Mouse (Mus musculus): ENCODE measurements around the gene Fhl2.
"Not testable (repeated sequence)": the region's sequence is repeated elsewhere in the genome, so short reads cannot be mapped to it uniquely, and the experiment has no call there.

The Fhl2 gene

GRCm38 (mm10) chr1:43193423-43193822 lies 3.4 kb downstream of the Fhl2 start:
- in situ Hi-C loops (cut with MboI, MseI), result no loop called here

- in situ Hi-C loops (cut with MboI, MseI), result no loop called here
Observed at GRCm38 (mm10) chr1:43192471-43192870, 4.3 kb downstream of the Fhl2 start.

GRCm38 (mm10) chr1:43191078-43191477 lies 5.7 kb downstream of the Fhl2 start:
- in situ Hi-C loops (cut with MboI, MseI), result no loop called here

GRCm38 (mm10) chr1:43188893-43189292 lies 7.9 kb downstream of the Fhl2 start:
- in situ Hi-C loops (cut with MboI, MseI), result not testable (repeated sequence)

DNA sequence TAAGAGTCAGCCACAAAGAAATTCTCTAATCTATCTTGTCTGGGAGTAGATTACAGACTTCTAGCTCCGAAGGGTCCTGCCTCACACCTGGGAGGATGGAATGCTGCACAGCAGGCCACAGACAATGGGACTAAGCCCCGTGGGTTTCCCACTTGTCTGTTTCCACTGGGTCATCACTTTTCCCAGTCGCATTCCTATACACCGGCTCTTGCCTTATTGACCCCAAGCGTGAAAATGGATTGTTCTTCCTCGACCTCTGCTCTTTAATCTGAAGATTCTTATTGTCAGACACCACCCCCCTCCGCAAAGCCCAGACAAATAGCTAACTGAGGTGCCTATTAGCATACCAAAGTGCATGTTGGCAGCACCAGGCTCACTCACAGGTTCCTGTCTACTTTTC lies 10.4 kb downstream of the Fhl2 start:
- in situ Hi-C loops (cut with MboI, MseI), result no loop called here

- in situ Hi-C loops (cut with MboI, MseI), result no loop called here
Observed at GRCm38 (mm10) chr1:43180912-43181311, 15.9 kb downstream of the Fhl2 start.

DNA sequence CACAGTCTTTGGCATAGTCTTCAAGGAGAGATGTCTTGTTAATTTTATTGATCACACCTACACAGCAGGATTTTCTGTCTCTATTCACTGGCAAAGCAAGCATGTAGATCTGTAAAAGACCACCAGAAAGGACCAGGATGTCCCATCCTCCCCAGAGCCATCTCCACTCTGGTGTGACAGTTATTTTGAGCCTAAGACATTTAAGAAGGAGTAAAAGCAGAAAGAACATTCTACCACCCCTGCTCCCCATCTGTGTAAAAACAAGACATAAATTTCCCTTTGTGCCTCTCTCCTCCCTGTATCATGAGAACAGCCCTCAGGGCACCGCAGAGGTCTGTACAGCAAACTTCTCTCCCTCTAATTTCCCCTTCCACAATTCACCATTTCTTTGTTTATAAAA lies 18.0 kb downstream of the Fhl2 start:
- in situ Hi-C loops (cut with MboI, MseI), result no loop called here

DNA sequence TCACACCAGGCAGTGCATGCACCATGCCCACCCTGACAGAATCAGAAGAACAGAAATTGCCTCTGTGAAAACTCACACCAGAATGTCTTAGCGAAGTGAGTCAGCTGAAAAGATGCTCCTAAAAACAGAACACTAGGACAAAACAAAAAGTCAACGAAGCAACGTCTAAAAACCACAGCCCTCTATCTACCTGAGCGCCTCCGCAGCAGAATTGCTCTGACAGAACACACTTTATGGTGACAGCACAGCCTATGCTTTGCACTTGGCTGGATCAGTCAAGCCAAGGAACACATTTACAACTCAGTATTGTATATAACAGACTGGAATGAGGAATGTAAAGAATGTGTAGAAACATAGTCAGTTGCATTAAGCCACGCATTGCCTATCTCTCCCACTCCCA lies 18.4 kb downstream of the Fhl2 start:
- in situ Hi-C loops (cut with MboI, MseI), result no loop called here

- in situ Hi-C loops (cut with MboI, MseI), result no loop called here
Observed at GRCm38 (mm10) chr1:43173283-43174226, 23.2 kb downstream of the Fhl2 start.

- in situ Hi-C loops (cut with MboI, MseI), result no loop called here
Observed at GRCm38 (mm10) chr1:43171816-43172215, 25.0 kb downstream of the Fhl2 start.

DNA sequence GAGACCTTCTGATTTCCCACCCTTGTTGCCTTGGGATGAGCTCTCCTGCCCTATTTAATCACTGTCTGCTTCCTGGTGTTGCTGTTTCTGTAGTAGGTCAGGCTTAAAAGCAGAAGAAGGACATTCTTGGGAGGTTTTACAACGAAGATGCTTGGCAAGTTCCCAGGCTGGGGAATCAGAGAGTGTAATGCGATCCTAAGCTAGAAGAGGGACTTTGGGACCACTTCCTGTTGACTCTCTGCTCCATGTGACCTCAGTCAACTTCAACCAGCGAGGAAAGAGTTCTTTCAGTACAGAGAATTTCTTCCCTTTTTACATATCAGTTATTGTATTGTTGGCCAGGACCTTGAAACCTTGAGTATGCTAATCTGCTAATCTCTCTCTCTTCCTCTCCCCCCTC lies 25.7 kb downstream of the Fhl2 start:
- in situ Hi-C loops (cut with MboI, MseI), result no loop called here

GRCm38 (mm10) chr1:43169661-43170060 lies 27.1 kb downstream of the Fhl2 start:
- in situ Hi-C loops (cut with MboI, MseI), result no loop called here

DNA sequence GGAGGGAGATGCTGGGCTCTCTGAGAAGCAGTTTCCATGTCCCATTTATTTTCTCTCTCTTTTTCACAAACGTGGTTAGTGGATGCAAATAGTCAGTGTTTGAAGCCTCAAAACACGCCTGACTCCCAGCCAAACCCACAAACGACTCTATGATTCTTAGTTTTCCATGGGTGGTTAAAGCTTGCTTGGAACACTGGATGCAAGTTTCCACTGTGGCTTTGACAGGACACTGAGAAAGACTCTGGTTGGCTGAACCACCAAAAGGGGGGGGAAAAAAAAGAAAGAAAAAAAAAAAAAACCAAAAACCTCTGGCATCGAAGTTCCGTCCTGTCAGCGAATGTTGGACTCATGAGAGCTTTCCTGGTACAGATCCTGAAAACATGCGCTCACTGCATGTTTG lies 27.6 kb downstream of the Fhl2 start:
- in situ Hi-C loops (cut with MboI, MseI), result no loop called here

- in situ Hi-C loops (cut with MboI, MseI), result no loop called here
Observed at GRCm38 (mm10) chr1:43168618-43169017, 28.2 kb downstream of the Fhl2 start.

DNA sequence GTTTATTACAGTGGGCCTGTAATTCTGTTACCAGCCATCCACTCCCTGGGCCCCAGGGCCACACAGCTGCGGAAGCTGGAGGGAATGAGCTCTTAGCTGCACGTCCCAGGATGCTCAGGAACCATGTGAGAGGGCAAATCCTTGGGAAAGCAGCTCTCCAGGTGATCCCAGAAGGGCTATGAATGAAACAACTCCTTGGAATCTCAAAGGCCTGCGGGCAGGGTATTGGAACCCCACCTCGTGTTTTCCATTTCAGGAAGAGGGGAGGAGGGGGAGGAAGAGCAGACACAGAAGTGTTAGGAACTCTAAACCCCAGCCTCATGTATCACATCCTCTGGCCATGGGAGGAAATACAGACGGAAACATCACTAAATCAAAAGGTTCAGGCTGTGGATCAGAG lies 28.8 kb downstream of the Fhl2 start:
- in situ Hi-C loops (cut with MboI, MseI), result no loop called here

DNA sequence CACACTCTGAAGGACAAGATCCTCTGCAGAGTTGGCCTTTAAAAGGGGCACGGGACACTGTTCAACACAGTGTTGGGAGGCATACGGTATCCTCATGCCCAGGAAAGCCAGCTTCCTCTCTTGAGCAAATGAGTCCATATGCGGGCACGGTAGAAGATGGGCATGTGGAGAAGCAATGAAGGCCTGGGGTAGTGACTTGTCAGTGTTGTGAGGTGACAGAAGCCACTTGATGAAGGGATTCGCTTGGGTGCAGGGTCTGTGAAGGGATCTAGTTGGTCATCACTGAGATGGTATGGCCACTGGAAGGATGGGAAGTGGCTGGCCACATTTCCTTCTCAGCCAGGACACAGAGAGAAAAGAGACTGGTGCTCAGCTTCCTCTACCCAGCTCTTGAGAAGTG lies 32.2 kb downstream of the Fhl2 start:
- in situ Hi-C loops (cut with MboI, MseI), result no loop called here

DNA sequence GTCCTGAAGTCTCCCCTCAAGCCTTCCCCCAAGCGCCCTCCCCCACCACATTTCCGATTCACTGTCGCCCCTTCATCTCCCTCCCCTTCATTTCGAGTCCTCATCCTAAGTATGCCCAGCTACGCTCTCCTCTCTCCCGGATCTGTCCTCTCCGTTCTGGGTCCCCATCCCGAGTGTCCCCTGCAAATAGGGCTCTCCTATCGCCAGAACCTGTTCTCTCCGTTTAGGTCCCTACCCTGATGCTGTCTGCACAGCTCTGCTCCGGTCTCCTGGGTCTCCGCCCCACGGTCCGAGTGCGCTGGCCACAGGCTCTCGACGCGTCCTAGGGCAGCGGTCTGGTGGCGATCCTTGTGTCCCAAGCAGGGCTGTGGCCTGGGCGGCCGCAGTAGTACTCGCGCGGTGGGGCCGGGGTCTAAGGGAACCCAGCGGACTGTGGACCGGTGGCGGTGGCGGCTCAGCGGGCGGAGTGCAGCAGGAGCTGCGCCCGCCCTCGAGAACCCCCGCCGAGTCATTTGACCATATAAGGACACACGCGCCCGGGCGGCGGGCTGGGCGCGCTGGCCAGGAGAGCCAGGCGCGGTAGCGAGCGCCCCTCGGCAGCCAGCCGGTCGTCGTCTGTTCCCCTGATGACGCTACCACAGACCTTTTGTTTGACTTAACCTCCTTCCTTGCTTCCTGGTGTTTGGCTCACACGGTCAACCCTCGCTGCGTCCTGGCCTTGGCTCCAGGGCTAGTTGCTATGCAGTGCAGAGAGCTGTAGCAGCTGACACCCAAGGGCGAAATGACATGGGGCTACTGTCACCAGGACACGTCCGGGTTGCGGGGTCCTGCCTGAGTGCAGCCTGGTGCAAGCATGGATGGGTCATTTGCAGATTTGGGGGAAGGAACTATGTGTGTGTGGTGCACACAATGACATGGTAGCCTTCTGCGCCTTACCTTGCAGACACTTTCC lies 33.0 kb downstream of the Fhl2 start:
- in situ Hi-C loops (cut with MboI, MseI), result no loop called here

DNA sequence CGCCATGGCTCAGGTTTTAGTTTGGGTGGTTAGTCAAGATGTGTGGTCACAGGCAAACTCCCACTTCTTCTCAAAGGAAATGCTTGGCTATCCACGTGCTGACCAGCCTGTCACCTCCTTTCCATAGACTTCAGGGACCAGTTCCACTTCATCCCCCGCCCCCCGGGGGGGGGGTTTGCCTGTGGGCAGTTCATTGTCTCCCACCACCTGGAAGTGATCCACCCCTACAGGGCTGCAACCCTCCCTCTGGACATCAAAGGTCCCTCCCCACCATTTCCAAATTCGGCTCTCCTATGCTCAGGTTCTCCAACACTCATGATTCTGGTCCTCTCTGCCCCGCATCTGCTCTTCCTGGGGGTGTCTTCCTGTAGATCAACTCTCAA lies 33.7 kb downstream of the Fhl2 start:
- in situ Hi-C loops (cut with MboI, MseI), result no loop called here

DNA sequence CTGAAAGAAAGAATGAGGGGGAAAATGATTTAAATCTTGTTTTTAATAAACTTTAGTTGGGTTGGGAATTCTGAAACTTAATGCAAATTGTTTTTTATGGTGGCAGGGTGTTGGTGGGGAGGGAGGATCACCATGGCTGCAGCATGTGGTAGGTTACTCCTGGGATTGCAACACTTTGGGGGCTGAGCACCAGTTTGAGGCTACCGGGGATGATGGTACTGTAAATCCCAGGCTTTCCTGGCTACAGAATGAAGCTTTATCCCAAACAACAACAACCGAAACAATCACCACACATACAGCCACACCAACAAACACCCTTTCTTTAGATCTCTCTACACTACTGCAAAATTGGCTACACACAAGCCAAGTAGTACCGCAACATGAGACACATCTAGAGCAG lies 34.4 kb downstream of the Fhl2 start:
- in situ Hi-C loops (cut with MboI, MseI), result no loop called here

GRCm38 (mm10) chr1:43159429-43159828 lies 37.4 kb downstream of the Fhl2 start:
- in situ Hi-C loops (cut with MboI, MseI), result no loop called here

DNA sequence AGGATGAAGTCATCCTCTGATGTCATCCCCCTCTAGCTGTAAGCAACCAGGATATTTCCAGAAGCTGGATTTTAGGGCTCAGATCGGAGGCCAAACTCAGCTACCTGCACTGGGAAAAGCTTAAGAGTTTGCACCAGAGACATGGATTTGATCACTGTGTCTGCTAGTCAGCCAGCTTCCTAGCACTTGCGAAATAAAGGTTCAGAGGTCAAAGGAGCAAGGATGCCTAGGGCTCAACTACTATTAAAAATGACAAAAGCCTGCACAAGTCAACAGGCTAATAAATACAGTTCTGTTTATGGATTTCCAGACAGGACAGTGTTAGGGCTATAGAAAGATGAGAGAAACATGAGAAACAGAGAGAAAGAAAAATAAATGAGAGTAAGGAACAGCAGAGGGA lies 38.9 kb downstream of the Fhl2 start:
- in situ Hi-C loops (cut with MboI, MseI), result no loop called here

GRCm38 (mm10) chr1:43154491-43154890 lies 42.3 kb downstream of the Fhl2 start:
- in situ Hi-C loops (cut with MboI, MseI), result no loop called here

DNA sequence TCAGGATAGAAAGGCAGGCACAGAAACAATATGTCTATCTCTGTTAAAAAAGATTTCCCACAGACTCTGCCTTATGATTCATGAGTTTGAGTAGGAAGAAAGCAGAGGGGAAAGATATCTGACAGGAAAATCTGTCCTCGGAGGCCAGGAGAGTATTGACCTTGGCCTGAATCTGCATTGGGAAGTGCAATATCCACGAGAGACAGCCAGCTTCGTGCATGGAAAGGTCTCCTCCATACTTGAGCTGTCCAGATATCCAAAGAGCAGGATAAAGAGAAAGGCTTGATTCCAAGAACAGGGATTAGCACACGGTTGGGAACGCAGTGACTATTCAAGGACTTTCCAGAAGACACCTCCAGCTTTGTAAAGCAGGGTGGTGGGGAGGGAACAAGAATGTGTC lies 43.2 kb downstream of the Fhl2 start:
- in situ Hi-C loops (cut with MboI, MseI), result no loop called here

All from regulatory T cell (primary cell).